Mouse (Mus musculus): ENCODE results near the gene Gm13119.
"Not testable (repeated sequence)": the region's sequence is repeated elsewhere in the genome, so short reads cannot be mapped to it uniquely, and the experiment has no call there.

Gene Gm13119

GRCm38 (mm10) chr4:144357642-144358041 is at the start of gene Gm13119:
TSS of gene Gm13119 (plus strand) at chr4:144357942.
- not testable (repeated sequence) for DNase-seq (ENCODE audit: low read depth, low spot score)

DNA sequence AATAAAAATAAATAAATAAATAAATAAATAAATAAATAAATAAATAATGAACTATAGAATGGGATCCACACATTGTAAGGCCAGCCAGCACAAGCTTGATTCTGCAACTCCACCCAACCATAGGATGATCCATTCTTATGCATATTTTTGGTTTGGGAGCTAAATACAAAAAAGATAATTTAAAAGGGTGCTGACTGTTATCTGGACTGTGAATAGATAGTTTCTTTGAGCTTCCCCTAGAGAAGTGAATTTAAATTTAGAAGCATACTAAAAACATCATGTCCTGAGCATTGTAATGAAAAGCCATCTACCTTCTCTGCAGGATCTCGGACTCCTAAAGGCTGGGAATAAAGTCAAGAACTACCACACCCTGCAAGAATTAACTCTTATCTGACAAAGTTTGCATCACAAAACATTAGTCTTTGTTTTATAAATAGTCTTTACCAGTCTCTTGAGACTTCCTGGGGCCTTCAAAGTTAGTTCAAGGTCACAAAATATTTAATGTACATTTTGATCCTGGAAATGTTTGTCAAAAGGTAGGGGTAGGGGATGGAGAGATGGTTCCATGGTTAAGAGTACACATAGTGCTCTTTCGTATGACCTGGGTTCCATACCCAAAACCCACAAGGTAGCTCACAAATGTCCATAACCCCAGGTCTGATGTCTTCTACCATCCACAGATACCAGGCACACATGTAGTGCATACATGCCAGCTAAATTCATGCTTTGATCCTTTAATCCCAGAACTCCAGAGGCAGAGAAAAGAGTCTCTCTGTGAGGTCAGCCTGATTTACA is 44.9 kb upstream of the Gm13119 start:
- DNase-seq (ENCODE audit: low read depth, low spot score), result not testable (repeated sequence)

- not testable (repeated sequence) for DNase-seq (ENCODE audit: low read depth, low spot score)
These were observed 27.8 kb upstream of the Gm13119 start, which contains the start of gene Gm13128 for GRCm38 (mm10) chr4:144329949-144330348. TSS of gene Gm13128 (plus strand) at chr4:144330249.

DNA sequence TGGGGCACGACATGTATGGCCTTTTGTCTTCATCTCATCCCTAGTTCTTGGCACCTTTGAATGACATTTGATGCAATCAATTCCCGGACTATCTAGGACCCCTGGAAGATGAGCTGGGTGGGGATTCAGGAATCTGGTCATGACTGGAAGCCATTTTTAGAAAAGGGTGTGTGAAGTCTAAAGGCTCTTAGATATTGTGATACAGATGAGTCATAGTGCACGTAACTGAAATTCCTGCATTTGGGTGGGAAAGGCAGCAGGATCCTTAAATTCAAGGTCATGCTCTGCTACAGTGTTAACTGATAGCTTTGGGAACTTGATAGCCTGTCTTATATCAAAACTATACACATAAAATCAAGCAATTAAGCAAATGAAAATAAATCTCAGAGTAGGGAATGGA is 21.9 kb upstream of the Gm13119 start:
- not testable (repeated sequence) for DNase-seq (ENCODE audit: low read depth, low spot score)

- DNase-seq (ENCODE audit: low read depth, low spot score), result no peak
These were observed 20.2 kb downstream of the Gm13119 start, which contains the start of gene Pramef20 for GRCm38 (mm10) chr4:144377911-144378310. TSS of gene Pramef20 (minus strand) at chr4:144377933.

- no peak for DNase-seq (ENCODE audit: low read depth, low spot score)
These were observed 38.6 kb downstream of the Gm13119 start for GRCm38 (mm10) chr4:144396316-144396715.

GRCm38 (mm10) chr4:144402712-144403111 is 45.0 kb downstream of the Gm13119 start:
- no peak for DNase-seq (ENCODE audit: low read depth, low spot score)

DNA sequence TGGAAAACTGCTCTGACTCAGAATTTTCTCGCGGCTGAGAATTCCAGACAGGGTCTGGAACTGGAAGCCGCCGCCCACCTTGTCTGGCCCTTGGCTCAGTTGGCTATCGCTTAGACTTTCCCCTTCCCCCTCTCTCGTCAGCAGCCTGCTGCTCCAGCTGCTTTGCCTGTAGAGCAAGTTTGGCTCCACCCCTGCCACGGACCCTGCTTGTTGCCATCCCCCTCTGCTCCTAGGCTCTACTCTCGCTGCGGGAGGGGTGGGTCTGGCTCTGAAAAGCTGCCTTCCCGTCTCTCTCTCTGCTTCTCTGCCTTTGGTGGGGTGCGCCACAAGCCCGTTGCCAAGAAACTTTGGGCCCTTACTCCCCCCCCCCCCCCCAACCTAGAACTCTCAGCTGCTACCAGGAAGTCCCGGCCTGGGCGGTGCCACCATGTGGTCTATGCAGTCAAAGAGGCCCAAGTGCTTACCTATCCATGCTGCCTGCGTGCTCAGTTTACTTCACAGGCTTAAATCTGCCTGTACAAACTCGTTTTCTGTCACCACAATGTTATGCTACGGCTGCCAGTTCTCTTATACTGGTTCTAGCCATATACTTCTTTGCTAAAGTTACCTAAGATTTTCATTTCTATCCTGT is 46.8 kb downstream of the Gm13119 start:
- DNase-seq (ENCODE audit: low read depth, low spot score), result no peak

GRCm38 (mm10) chr4:144406261-144406660 is 48.5 kb downstream of the Gm13119 start:
- DNase-seq (ENCODE audit: low read depth, low spot score), result no peak

- DNase-seq (ENCODE audit: low read depth, low spot score), result no peak
These were observed 50.5 kb downstream of the Gm13119 start, which contains the start of gene Pramef12 for GRCm38 (mm10) chr4:144408290-144408689. TSS of gene Pramef12 (minus strand) at chr4:144408464.

Measured in A20 (cell line).